Mouse (Mus musculus): ENCODE measurements at regions not wholly inside any gene's neighbourhood (a gene's known extent, or its start where the extent isn't known, plus 50 kb on each side); places are given as distances from the start of the nearest gene placed in this dataset.

GRCm38 (mm10) chr13:99777736-99778135 lies 123.2 kb downstream of the Cartpt start:
- Histone ChIP-seq H3K4me3 (replicated peaks) (no peak overlapping the region), H3K27ac (no peak overlapping the region), H3K9ac (no peak overlapping the region), H3K4me2 (no peak overlapping the region), H3K27me3 (no peaks in the 10 kb centered on the region), H3K4me1 (peaks cover 16% of the 10 kb centered on the region), H3K9me3 (no peaks in the 10 kb centered on the region), H3K36me3 (replicated peaks) (no peaks in the 10 kb centered on the region)
- ATAC-seq (ENCODE audit: low FRiP score), result no peak
- 90% methylated on average over 9 of the region's 9 CpGs for WGBS

- Histone ChIP-seq H3K4me2 (no peak overlapping the region), H3K9ac (no peak overlapping the region), H3K9me3 (no peaks in the 10 kb centered on the region), H3K4me3 (replicated peaks) (no peak overlapping the region), H3K4me1 (peaks cover 14% of the 10 kb centered on the region), H3K27me3 (0 out of 2 replicates have a peak, but pooled peaks cover 3% of the 10 kb centered on the region), H3K36me3 (replicated peaks) (no peaks in the 10 kb centered on the region), H3K27ac (no peak overlapping the region)
- WGBS, result 49% methylated on average over 5 of the region's 5 CpGs
- ATAC-seq (ENCODE audit: low FRiP score), result no peak
These were observed 134.9 kb downstream of the Cartpt start for GRCm38 (mm10) chr13:99765965-99766364.

GRCm38 (mm10) chr13:99764764-99765163 lies 136.1 kb downstream of the Cartpt start:
- Histone ChIP-seq H3K9me3 (no peaks in the 10 kb centered on the region), H3K9ac (no peak overlapping the region), H3K4me2 (no peak overlapping the region), H3K27ac (no peak overlapping the region), H3K36me3 (replicated peaks) (no peaks in the 10 kb centered on the region), H3K4me3 (replicated peaks) (no peak overlapping the region), H3K27me3 (0 out of 2 replicates have a peak, but pooled peaks cover 3% of the 10 kb centered on the region), H3K4me1 (peaks cover 14% of the 10 kb centered on the region)
- WGBS, result 88% methylated on average over 3 of the region's 3 CpGs
- ATAC-seq (ENCODE audit: low FRiP score), result no peak

- WGBS, result 63% methylated on average over 6 of the region's 6 CpGs
- H3K9ac ChIP-seq, result no peak overlapping the region
- 0 out of 2 replicates have a peak overlapping the region, but pooled peaks have one; percentile 42 for H3K27ac ChIP-seq
- no peak for ATAC-seq (ENCODE audit: low FRiP score)
- H3K4me1 ChIP-seq, result peaks cover 14% of the 10 kb centered on the region
- no peaks in the 10 kb centered on the region for H3K9me3 ChIP-seq
- no peaks in the 10 kb centered on the region for H3K36me3 ChIP-seq (replicated peaks)
- 0 out of 2 replicates have a peak, but pooled peaks cover 3% of the 10 kb centered on the region for H3K27me3 ChIP-seq
- no peak overlapping the region for H3K4me3 ChIP-seq (replicated peaks)
- H3K4me2 ChIP-seq, result no peak overlapping the region
These were observed 136.7 kb downstream of the Cartpt start for GRCm38 (mm10) chr13:99764097-99764714.

- WGBS, result 75% methylated on average over 9 of the region's 9 CpGs
- H3K27me3 ChIP-seq, result 0 out of 2 replicates have a peak, but pooled peaks cover 3% of the 10 kb centered on the region
- no peak overlapping the region for H3K4me2 ChIP-seq
- no peaks in the 10 kb centered on the region for H3K9me3 ChIP-seq
- no peak overlapping the region for H3K9ac ChIP-seq
- no peak for ATAC-seq (ENCODE audit: low FRiP score)
- peaks cover 14% of the 10 kb centered on the region for H3K4me1 ChIP-seq
- no peaks in the 10 kb centered on the region for H3K36me3 ChIP-seq (replicated peaks)
- H3K4me3 ChIP-seq (replicated peaks), result no peak overlapping the region
- no peak overlapping the region for H3K27ac ChIP-seq
These were observed 139.0 kb downstream of the Cartpt start for GRCm38 (mm10) chr13:99761843-99762242.

GRCm38 (mm10) chr13:99761423-99761822 lies 139.5 kb downstream of the Cartpt start:
- WGBS, result 65% methylated on average over 4 of the region's 4 CpGs
- H3K9ac ChIP-seq, result no peak overlapping the region
- peaks cover 14% of the 10 kb centered on the region for H3K4me1 ChIP-seq
- H3K36me3 ChIP-seq (replicated peaks), result no peaks in the 10 kb centered on the region
- H3K4me3 ChIP-seq (replicated peaks), result no peak overlapping the region
- H3K9me3 ChIP-seq, result no peaks in the 10 kb centered on the region
- H3K27ac ChIP-seq, result no peak overlapping the region
- ATAC-seq (ENCODE audit: low FRiP score), result no peak
- H3K27me3 ChIP-seq, result 0 out of 2 replicates have a peak, but pooled peaks cover 3% of the 10 kb centered on the region
- no peak overlapping the region for H3K4me2 ChIP-seq

GRCm38 (mm10) chr13:99760646-99761045 lies 140.2 kb downstream of the Cartpt start:
- WGBS, result 88% methylated on average over 4 of the region's 4 CpGs
- Histone ChIP-seq H3K36me3 (replicated peaks) (no peaks in the 10 kb centered on the region), H3K27me3 (0 out of 2 replicates have a peak, but pooled peaks cover 3% of the 10 kb centered on the region), H3K4me1 (peaks cover 14% of the 10 kb centered on the region), H3K27ac (no peak overlapping the region), H3K9me3 (no peaks in the 10 kb centered on the region), H3K4me2 (no peak overlapping the region), H3K4me3 (replicated peaks) (no peak overlapping the region), H3K9ac (no peak overlapping the region)
- ATAC-seq (ENCODE audit: low FRiP score), result no peak

GRCm38 (mm10) chr13:99759256-99760044 lies 141.4 kb downstream of the Cartpt start:
- Histone ChIP-seq H3K27me3 (no peaks in the 10 kb centered on the region), H3K4me3 (replicated peaks) (no peak overlapping the region), H3K9ac (no peak overlapping the region), H3K9me3 (no peaks in the 10 kb centered on the region), H3K27ac (no peak overlapping the region), H3K4me1 (peaks cover 8% of the 10 kb centered on the region), H3K4me2 (no peak overlapping the region), H3K36me3 (replicated peaks) (no peaks in the 10 kb centered on the region)
- 75% methylated on average over 10 of the region's 10 CpGs for WGBS
- no peak for ATAC-seq (ENCODE audit: low FRiP score)

- WGBS, result 89% methylated on average over 5 of the region's 5 CpGs
- Histone ChIP-seq H3K4me3 (replicated peaks) (no peak overlapping the region), H3K4me1 (no peaks in the 10 kb centered on the region; the same call in 1 of the 2 replicates), H3K4me2 (no peak overlapping the region), H3K9ac (no peak overlapping the region), H3K9me3 (no peaks in the 10 kb centered on the region), H3K36me3 (replicated peaks) (no peaks in the 10 kb centered on the region), H3K27me3 (no peaks in the 10 kb centered on the region), H3K27ac (no peak overlapping the region)
- ATAC-seq (ENCODE audit: low FRiP score), result no peak
These were observed 146.2 kb downstream of the Cartpt start for GRCm38 (mm10) chr13:99754701-99755100.

- ATAC-seq (ENCODE audit: low FRiP score), result no peak
- WGBS, result 76% methylated on average over 5 of the region's 5 CpGs
- H3K4me2 ChIP-seq, result no peak overlapping the region
These were observed 146.6 kb downstream of the Cartpt start for GRCm38 (mm10) chr13:99754251-99754652.

GRCm38 (mm10) chr13:99753526-99753925 lies 147.4 kb downstream of the Cartpt start:
- Histone ChIP-seq H3K4me3 (replicated peaks) (no peak overlapping the region), H3K4me2 (no peak overlapping the region), H3K36me3 (replicated peaks) (no peaks in the 10 kb centered on the region), H3K27ac (no peak overlapping the region), H3K9me3 (no peaks in the 10 kb centered on the region), H3K9ac (no peak overlapping the region), H3K4me1 (no peaks in the 10 kb centered on the region), H3K27me3 (no peaks in the 10 kb centered on the region)
- ATAC-seq (ENCODE audit: low FRiP score), result no peak
- WGBS, result 95% methylated on average over 3 of the region's 3 CpGs

More at GRCm38 (mm10) chr13:99754251-99754652, 146.6 kb downstream of the Cartpt start:
- no peaks in the 10 kb centered on the region for H3K36me3 ChIP-seq (replicated peaks)
- no peaks in the 10 kb centered on the region for H3K27me3 ChIP-seq
- H3K9ac ChIP-seq, result no peak overlapping the region
- no peak overlapping the region for H3K4me3 ChIP-seq (replicated peaks)
- H3K9me3 ChIP-seq, result no peaks in the 10 kb centered on the region
- H3K27ac ChIP-seq, result no peak overlapping the region
- H3K4me1 ChIP-seq, result no peaks in the 10 kb centered on the region

GRCm38 (mm10) chr13:99750729-99751128 lies 150.2 kb downstream of the Cartpt start:
- no peaks in the 10 kb centered on the region for H3K27me3 ChIP-seq

More at GRCm38 (mm10) chr13:99750729-99751128, 150.2 kb downstream of the Cartpt start:
- no peak overlapping the region for H3K9ac ChIP-seq
- no peak overlapping the region for H3K4me2 ChIP-seq
- no peaks in the 10 kb centered on the region for H3K36me3 ChIP-seq (replicated peaks)
- 83% methylated on average over 8 of the region's 8 CpGs for WGBS
- no peaks in the 10 kb centered on the region for H3K9me3 ChIP-seq
- H3K27ac ChIP-seq, result no peak overlapping the region
- H3K4me3 ChIP-seq (replicated peaks), result no peak overlapping the region
- no peak for ATAC-seq (ENCODE audit: low FRiP score)
- H3K4me1 ChIP-seq, result no peaks in the 10 kb centered on the region
